Mouse (Mus musculus) mouse embryonic stem cell (cell line): ENCODE measurements at regions not wholly inside any gene's neighbourhood (a gene's known extent, or its start where the extent isn't known, plus 50 kb on each side); places are given as distances from the start of the nearest gene placed in this dataset.

Source experiments
- in situ Hi-C, 2 experiments: fragments of 300-500 bp; cut with MboI; formaldehyde crosslinking; loops; 1 replicate in 1 of 2; 3 replicates in 1 of 2; pipeline ENCODE4 v1.14.3; 2019 to 2020; ENCODE audit warnings: low sequenced_read_pairs in 2 of 2, low pct_unique_long_range_greater_than_20kb in 1 of 2, mixed read lengths in 1 of 2; ENCODE audit not compliant: unreplicated experiment in 1 of 2

DNA sequence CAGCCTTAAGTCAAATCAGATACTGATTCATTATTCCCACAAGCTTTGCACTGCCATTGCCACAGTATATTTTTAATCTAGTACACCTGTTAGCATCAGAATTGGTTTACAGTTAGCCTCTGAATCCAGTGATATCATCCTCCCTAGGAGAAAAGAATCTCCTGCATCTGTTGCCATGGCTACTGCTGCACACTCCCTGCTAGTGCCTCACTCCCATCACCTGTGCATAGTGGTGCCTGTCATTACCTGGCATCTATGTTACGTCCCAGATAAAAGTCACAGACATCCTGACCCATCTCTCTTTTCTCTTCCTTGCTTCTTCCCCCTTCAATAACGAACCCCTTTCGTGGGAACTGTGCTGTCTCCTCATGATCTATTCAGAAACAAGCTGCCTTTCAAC, 256.4 kb upstream of the Slitrk5 start:
- in situ Hi-C loops: no loop called here

DNA sequence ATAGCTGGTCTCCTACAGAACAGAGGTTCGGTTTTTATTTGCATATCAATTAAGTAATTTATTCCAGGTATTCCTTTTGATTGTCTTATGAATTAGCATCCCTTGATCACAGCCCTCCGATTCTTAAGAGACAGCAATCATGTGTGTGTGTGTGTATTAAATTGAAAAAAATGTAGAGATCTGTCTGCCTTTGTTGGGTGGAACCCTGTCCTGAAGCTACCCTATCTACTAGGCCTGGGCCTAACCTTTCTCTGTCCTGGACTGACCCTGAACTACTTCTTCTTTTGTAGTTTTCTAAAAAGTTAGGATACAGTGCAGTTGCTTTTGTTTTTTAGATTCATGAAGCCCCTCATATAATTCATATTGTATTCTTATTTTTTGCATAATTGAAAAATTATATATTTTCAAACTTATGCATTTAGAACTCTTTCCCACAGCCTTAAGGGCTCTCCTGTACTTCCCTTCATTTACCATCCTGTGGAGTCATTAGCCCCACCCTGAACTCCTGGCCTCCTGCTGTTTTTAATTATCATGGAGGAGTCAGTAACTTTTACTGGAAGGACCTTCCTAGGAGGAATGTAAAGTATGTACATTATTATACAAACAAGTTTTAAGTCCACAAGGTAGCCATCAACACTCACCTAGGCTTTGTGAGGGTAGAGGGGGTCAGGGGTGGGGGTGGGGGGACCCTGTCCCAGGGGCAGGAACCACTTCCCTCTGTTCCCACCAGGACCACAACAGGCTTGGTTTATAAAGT, 245.6 kb upstream of the Slitrk5 start:
- in situ Hi-C loops: no loop called here
